Mouse (Mus musculus): Measurements from ENCODE around the gene Adam12. TPM values are rescaled to one million over a fixed set of nuclear protein-coding genes. Genes with fewer than 3 reads are reported as not detected.

Gene Adam12
- polyA plus RNA-seq (2012; ENCODE audit: low replicate concordance) = 0.10 and 0.18 TPM in 2 replicates

GRCm38 (mm10) chr7:134231378-134232346, at the start of gene Adam12:
Gene Adam12 (minus strand): TSS chr7:134232146.

Other genes with a start within 250 kb of the Adam12 start
- gene D7Ertd443e, start 153.5 kb upstream of the Adam12 start, polyA plus RNA-seq (2012; ENCODE audit: low replicate concordance) = 0.04 and 0.26 TPM in 2 replicates